Mouse (Mus musculus) forebrain, postnatal 0 days (tissue): ENCODE measurements at regions not wholly inside any gene's neighbourhood (a gene's known extent, or its start where the extent isn't known, plus 50 kb on each side); places are given as distances from the start of the nearest gene placed in this dataset.

Experiments
- ATAC-seq: fragments of 200-750 bp; cut with Nextera tagmentation; 2 replicates; pipeline ENCODE4 v1.8.0; 2017; ENCODE audit warnings: mild to moderate bottlenecking, moderate library complexity
- DNase-seq: peaks from one replicate; pipeline ENCODE4 v3.0.0-alpha.2; 2015
- H3K27ac ChIP-seq: fragments of 300-500 bp; sonication (generic); 2 replicates; pipeline ENCODE4 v1.5.1; 2014; ENCODE audit warnings: low read depth, mild to moderate bottlenecking, antibody characterized with exemption, low read length, moderate library complexity, mixed read lengths
- H3K27me3 ChIP-seq: fragments of 300-500 bp; sonication (generic); 2 replicates; pipeline ENCODE4 v1.6.1; 2014; ENCODE audit warnings: mild to moderate bottlenecking, low read length, mixed read lengths; ENCODE audit not compliant: insufficient read depth
- H3K36me3 ChIP-seq: fragments of 300-500 bp; sonication (generic); 2 replicates; pipeline ENCODE4 v1.6.1; 2014; ENCODE audit warnings: mild to moderate bottlenecking, moderate library complexity; ENCODE audit not compliant: insufficient read depth
- H3K4me1 ChIP-seq: fragments of 300-500 bp; sonication (generic); 2 replicates; pipeline ENCODE4 v1.6.1; 2014; ENCODE audit warnings: antibody characterized with exemption; ENCODE audit not compliant: insufficient read depth
- H3K4me2 ChIP-seq: fragments of 300-500 bp; sonication (generic); 2 replicates; pipeline ENCODE4 v1.6.1; 2014; ENCODE audit warnings: low read depth, mild to moderate bottlenecking, moderate library complexity
- H3K4me3 ChIP-seq: fragments of 300-500 bp; sonication (generic); 2 replicates; pipeline ENCODE4 v1.5.1; 2014; ENCODE audit warnings: low read depth, low read length, mixed read lengths
- H3K9ac ChIP-seq: fragments of 300-500 bp; sonication (generic); 2 replicates; pipeline ENCODE4 v1.6.1; 2014; ENCODE audit warnings: mild to moderate bottlenecking
- H3K9me3 ChIP-seq: fragments of 300-500 bp; sonication (generic); 2 replicates; pipeline ENCODE4 v1.6.1; 2016; ENCODE audit warnings: low read length
- CTCF ChIP-seq: sonication (generic); IDR thresholded peaks from 2 replicates; pipeline ENCODE4 v1.5.1; 2016; ENCODE audit warnings: antibody characterized with exemption, control low read depth, low read depth
- WGBS: fragments of 180-500 bp; shearing (Covaris S2); extraction: QIAGEN DNeasy Blood & Tissue Kit; methylation state at CpG from one replicate; pipeline ENCODE4 v1.1.7; 2014; 5-methylcytosine and 5-hydroxymethylcytosine counted together

- Histone ChIP-seq H3K36me3 (no peaks in the 10 kb centered on the region), H3K27ac (no peak overlapping the region), H3K4me1 (no peaks in the 10 kb centered on the region), H3K9ac (no peak overlapping the region), H3K27me3 (no peaks in the 10 kb centered on the region), H3K4me3 (no peak overlapping the region), H3K9me3 (no peaks in the 10 kb centered on the region), H3K4me2 (no peak overlapping the region)
- WGBS = 57% methylated on average over 1 of the region's 1 CpGs
- DNase-seq = no peak
- no peak for ATAC-seq
- no peak for TF ChIP-seq CTCF
Observed at GRCm38 (mm10) chr14:52547933-52548332, 52.4 kb upstream of the Olfr1507 start.
